Mouse (Mus musculus): ENCODE results near the gene Clybl.

Clybl gene

DNA sequence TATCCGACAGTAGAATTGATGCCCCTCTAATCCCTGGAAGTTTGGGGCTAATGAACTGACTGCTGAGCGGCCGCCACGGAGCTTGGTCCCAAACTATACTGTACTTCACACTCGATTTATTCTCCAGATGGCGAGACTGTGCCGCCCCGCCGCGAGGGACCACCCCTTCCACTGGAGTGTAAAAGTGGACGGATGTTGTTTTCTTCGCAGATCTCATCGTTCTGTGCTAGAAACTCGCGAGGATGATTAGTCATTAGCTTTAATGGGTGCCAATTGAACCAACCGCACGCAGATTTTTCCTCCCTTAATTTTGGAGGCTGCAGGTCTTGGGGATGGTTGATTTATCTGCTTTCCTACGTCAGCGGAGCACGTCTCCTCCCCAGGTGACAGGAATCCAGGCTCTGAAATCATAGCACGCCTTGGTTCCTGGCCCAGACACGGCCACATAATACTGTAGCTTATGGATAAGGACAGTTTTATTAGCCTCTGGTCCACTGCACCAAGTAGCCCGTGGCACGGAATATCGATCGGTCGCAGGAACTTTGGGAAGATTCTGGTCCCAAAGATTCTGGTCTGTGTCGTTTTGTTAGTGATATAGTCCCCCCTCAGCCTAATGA, 185.9 kb downstream of the Clybl start:
- no peak for DNase-seq

- no peak for DNase-seq
These were observed 186.4 kb downstream of the Clybl start for GRCm38 (mm10) chr14:122367882-122368418.

DNA sequence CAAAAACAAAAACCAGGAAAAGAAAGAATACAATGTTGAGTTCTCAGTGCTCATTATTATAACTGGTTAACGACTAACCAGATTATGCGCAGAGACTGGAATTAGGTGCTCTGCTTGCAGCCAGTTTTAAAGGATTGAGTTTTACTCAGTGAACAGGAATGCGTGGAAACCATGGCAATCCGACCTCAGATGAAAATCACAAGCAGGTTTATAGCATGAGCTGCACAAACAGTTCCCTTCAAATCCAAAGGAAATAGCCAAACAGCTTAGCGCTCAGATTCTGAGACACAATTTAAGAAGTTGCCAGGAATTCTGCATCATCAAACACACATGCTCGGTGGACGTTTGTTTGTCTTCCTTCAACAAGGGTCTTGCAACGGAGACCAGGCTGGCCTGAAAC, 187.0 kb downstream of the Clybl start:
- DNase-seq, result no peak

- no peak for DNase-seq
These were observed 190.5 kb downstream of the Clybl start for GRCm38 (mm10) chr14:122371979-122372378.

GRCm38 (mm10) chr14:122373458-122373857, 192.0 kb downstream of the Clybl start:
- no peak for DNase-seq

- no peak for DNase-seq
These were observed 192.9 kb downstream of the Clybl start for GRCm38 (mm10) chr14:122374285-122374997.

- no peak for DNase-seq
These were observed 193.7 kb downstream of the Clybl start for GRCm38 (mm10) chr14:122375070-122375811.

DNA sequence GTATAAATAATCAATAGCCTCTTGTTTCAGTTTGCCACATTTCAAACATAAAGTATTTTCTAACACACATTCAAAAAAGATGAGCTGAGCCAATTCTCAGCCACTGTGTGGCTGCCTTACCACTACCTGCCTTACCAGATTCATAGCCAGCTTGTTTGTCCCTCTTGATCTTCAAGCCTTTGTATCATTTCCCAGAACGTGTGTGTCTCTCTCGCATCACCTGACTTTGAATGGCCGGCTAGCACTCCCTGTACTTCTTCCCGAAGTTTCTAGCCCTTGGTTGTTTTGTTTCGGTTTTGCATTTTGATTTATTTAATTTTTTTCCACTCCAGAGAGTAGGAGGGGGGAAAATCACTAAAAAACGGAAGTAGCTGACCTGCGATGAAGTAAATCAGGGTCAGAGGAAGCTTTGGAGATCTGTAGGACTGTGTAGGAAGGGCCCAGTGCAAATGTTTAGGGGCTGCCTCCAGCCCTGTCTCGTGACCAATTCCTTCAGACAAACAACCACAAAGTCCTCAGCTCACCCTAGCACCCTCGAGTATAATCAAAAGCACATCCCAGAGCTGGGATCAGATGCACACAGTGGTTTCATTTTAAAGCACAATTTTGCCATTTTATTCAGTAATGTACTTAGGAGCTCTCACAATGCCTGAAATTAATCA, 195.1 kb downstream of the Clybl start:
- no peak for DNase-seq

DNA sequence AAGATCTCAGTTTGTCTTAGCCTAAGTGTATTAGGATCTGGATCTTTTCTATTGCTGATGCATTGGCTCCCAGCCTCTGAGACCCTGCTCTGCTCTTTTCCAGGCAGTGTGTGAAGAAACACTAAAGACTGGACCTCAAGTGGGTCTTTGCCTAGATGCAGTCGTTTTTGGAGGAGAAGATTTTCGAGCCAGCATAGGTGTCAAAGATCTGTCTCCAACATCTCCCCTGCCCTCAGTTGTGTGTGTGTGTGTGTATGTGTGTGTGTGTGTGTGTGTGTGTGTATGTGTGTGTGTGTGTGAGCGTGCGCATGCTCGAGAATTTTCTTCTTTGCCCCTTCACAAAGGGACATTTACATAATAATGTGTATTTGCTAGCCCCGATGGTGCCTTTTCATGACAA, 196.2 kb downstream of the Clybl start:
- DNase-seq, result no peak

GRCm38 (mm10) chr14:122379076-122379475, 197.6 kb downstream of the Clybl start:
- DNase-seq, result no peak

- DNase-seq, result no peak
These were observed 198.5 kb downstream of the Clybl start for GRCm38 (mm10) chr14:122379996-122380395.

DNA sequence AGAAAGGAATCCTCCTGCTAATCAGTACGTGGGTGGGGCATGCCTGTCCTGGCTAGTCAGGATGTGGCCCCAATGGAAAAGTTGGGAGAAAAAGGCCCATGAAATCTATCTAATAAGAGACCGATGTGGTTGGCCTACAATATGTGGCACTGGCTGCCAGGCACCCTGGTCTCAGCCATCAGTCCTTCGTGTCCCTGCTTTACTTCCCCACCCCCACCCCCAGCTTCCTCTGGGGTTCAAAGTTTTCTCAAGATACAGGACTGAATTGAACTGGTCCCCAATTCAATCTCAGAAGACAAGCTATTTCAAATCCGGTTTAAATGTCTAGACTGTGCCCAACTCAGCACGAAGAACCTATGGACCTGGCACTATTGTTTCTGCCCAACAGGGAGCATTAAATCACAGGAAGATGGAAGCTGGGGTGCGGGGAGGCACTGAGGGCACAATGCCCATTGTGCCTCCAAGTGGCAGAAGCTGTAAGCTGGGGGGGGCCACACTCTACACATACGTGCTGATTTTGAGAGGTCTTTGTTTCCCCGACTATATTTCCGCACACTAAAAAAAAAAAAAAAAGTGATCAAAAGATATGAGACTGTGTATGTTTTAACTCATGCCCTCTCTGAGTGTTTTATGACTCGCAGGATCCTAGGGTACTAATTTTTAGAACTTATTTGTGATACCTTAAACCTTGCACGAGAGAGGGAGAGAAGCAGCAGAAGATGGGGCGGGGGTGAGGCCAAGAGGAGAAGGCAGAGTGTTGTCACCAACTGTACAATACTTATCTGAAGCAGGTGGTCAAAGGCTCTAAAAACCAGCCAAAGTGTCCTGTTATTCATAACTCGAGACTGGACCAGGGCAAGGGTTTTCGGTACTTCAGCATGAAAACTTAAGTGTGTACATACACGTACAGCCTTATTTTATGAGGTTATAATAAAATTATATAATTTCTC, 199.7 kb downstream of the Clybl start:
- DNase-seq, result no peak

GRCm38 (mm10) chr14:122382281-122382680, 200.8 kb downstream of the Clybl start:
- DNase-seq, result no peak

- DNase-seq, result no peak
These were observed 202.4 kb downstream of the Clybl start for GRCm38 (mm10) chr14:122383931-122384330.

GRCm38 (mm10) chr14:122384447-122385237, 203.1 kb downstream of the Clybl start:
- no peak for DNase-seq

- DNase-seq, result no peak
These were observed 203.7 kb downstream of the Clybl start for GRCm38 (mm10) chr14:122385238-122385534.

GRCm38 (mm10) chr14:122385758-122386157, 204.3 kb downstream of the Clybl start:
- no peak for DNase-seq

DNA sequence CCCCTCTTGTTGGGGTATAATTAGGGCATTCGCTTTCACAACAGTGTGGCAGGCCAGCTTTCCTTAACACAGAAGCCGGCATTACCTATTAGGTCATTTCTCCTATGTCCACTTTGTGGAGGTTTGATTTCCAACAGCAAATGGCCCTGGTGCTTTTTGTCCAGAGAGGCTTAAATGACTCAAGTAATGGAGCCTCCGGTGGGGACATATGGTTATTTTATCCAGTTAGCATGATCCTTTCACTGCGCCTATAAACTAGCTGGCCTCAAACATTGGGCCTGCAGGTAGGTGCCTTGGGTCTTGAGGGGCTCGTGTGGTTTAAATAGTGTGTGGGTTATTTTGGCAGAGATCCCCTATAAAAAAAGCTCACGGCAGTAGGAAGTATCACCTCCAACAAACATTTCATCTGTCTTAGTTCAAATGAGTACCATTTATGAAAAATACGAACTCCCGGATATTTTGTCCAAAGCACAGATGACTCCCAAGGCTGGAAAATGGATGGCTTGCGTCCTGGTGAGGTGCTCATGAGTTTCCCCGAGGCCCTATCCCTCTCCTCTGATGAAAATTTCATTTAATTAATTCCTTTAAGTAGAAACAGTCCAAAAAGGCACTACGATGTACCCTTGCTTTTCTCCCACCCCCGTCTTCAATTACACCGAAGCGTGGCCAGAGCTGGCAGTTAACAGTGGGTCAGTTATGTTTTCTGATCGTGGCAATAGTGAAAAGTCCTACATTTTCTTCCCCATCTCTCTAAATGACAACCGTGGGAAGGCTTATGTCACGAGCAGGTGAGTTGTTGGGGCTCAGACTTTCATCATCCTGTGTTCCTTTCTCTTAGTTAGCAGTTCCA, 205.0 kb downstream of the Clybl start:
- no peak for DNase-seq

DNA sequence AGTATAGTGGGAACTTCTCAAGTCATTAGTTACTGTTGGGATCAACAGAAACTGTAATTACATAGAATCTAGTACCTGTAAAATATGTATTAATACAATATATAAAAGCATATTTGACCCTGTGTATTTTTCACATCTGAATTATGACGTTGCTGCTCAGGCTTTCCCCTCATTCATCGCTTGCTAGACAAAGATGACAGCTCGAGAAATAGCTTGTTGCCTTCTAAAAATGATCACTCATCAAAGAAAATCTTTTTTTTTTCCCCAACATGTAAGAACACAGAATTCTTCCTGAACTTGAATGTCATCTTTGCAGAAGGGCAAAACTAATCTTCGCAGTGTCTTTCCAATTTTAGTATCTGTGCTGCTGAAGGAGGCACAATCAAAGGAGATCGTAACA, 206.3 kb downstream of the Clybl start:
- no peak for DNase-seq

- no peak for DNase-seq
These were observed 207.0 kb downstream of the Clybl start for GRCm38 (mm10) chr14:122388431-122389031.

All from lung, adult 18-20 months (tissue).